Comparison of ENCODE assay signal across 9 mouse cellular contexts in the genomic region with DNA sequence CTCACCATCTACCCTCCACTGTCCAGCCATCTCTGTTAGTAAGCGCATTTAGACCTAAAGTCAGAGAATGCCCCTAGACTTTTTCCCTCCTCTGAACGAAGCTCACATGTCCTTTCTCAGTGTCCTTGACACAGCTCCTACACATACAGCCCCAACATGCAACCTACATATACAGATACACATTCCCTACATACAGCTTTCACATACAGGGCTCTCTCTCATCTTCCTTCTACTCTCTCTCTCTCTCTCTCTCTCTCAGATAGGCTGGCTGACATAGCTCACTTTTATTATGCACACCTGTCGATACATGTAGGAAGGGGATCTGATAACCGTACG. TPM values are rescaled to one million over a fixed set of nuclear protein-coding genes. Genes with fewer than 3 reads are reported as not detected.
DNase-seq lines count a peak whose midpoint lies in the region; ATAC-seq and TF ChIP-seq lines count a peak whose summit lies in the region.
"Had no signal": no experiment of that assay in that cellular context is flagged by ENCODE, and none has a peak within 500 bp of the region (broad histone marks: within the 10 kb centered on the region; RNA-seq: fewer than 3 reads in every experiment).

No protein-coding gene starts in this region.

- H3K27ac ChIP-seq in heart, embryonic 12.5 days (ENCODE audit: poor library complexity, severe bottlenecking) = no peak overlapping the region
- no peak overlapping the region for H3K27ac ChIP-seq in forebrain, embryonic 15.5 days (replicated peaks)
- H3K27ac ChIP-seq in liver, embryonic 16.5 days (ENCODE audit: low read length) = no peak overlapping the region

- ATAC-seq in heart, embryonic 12.5 days (ENCODE audit: insufficient number of reproducible peaks, low FRiP score) = no peak
- peak; percentile 38 for ATAC-seq in forebrain, embryonic 15.5 days (replicated peaks)
- no peak for ATAC-seq in liver, embryonic 16.5 days (ENCODE audit: low read depth)
- no peak for ATAC-seq in granulocyte monocyte progenitor cell, adult 5-6 weeks (replicated peaks; ENCODE audit: poor library complexity, severe bottlenecking)
- ATAC-seq in megakaryocyte progenitor cell, adult 5-6 weeks (replicated peaks; ENCODE audit: poor library complexity) = no peak

- peak overlapping the region; percentile 73 for H3K4me2 ChIP-seq in heart, embryonic 12.5 days
- H3K4me2 ChIP-seq in forebrain, embryonic 15.5 days (replicated peaks) = peak overlapping the region; percentile 62
- peak overlapping the region; percentile 61 for H3K4me2 ChIP-seq in liver, embryonic 16.5 days (ENCODE audit: low read depth, low read length)

- H3K4me1 ChIP-seq in heart, embryonic 12.5 days (replicated peaks) = peaks cover 12% of the 10 kb centered on the region; the same call in 1 of the 2 replicates
- peaks cover 18% of the 10 kb centered on the region for H3K4me1 ChIP-seq in E14TG2a.4 (replicated peaks; ENCODE audit: low read depth, low read length)
- H3K4me1 ChIP-seq in forebrain, embryonic 15.5 days = peaks cover 18% of the 10 kb centered on the region
- no peaks in the 10 kb centered on the region for H3K4me1 ChIP-seq in liver, embryonic 16.5 days (ENCODE audit: control insufficient read depth, low read depth, low read length)

- peak overlapping the region; percentile 83 for H3K4me3 ChIP-seq in heart, embryonic 12.5 days
- peak overlapping the region; percentile 90 for H3K4me3 ChIP-seq in E14TG2a.4 (replicated peaks; ENCODE audit: low read length)
- H3K4me3 ChIP-seq in forebrain, embryonic 15.5 days = peak overlapping the region; percentile 58
- H3K4me3 ChIP-seq in liver, embryonic 16.5 days (ENCODE audit: low read depth, low read length) = peak overlapping the region; percentile 69

- DNase-seq in heart, postnatal 4 days = no peak
- DNase-seq in cerebellum, postnatal 36 days = no peak

- no peak for TF ChIP-seq CTCF in E14TG2a.4 (conservative IDR thresholded peaks at IDR 0.05; ENCODE audit: low read length)

- 40% methylated on average over 5 of the region's 5 CpGs for WGBS in heart, embryonic 12.5 days
- WGBS in forebrain, embryonic 15.5 days = 40% methylated on average over 5 of the region's 5 CpGs
- WGBS in liver, embryonic 16.5 days (ENCODE audit: insufficient replicate concordance) = 36% methylated on average over 5 of the region's 5 CpGs

- no peaks in the 10 kb centered on the region for H3K27me3 ChIP-seq in heart, embryonic 12.5 days (replicated peaks)
- peaks cover 37% of the 10 kb centered on the region for H3K27me3 ChIP-seq in E14TG2a.4 (ENCODE audit: insufficient read depth, low read length)
- H3K27me3 ChIP-seq in forebrain, embryonic 15.5 days = no peaks in the 10 kb centered on the region
- peaks cover 28% of the 10 kb centered on the region for H3K27me3 ChIP-seq in liver, embryonic 16.5 days (ENCODE audit: control insufficient read depth, insufficient read depth, low read depth, low read length)

- peak overlapping the region; percentile 89 for H3K9ac ChIP-seq in heart, embryonic 12.5 days
- peak overlapping the region; percentile 66 for H3K9ac ChIP-seq in forebrain, embryonic 15.5 days (replicated peaks)
- H3K9ac ChIP-seq in liver, embryonic 16.5 days (ENCODE audit: low read depth, low read length) = peak overlapping the region; percentile 69; the same call in 1 of the 2 replicates

- no peaks in the 10 kb centered on the region for H3K36me3 ChIP-seq in heart, embryonic 12.5 days
- H3K36me3 ChIP-seq in E14TG2a.4 (ENCODE audit: insufficient read depth, low read length) = no peaks in the 10 kb centered on the region
- H3K36me3 ChIP-seq in forebrain, embryonic 15.5 days = no peaks in the 10 kb centered on the region
- H3K36me3 ChIP-seq in liver, embryonic 16.5 days (ENCODE audit: control insufficient read depth, insufficient read depth) = no peaks in the 10 kb centered on the region
- H3K36me3 ChIP-seq: G1E had no signal

- H3K9me3 ChIP-seq in heart, embryonic 12.5 days (replicated peaks) = no peaks in the 10 kb centered on the region
- H3K9me3 ChIP-seq in E14TG2a.4 (ENCODE audit: low read length) = no peaks in the 10 kb centered on the region
- H3K9me3 ChIP-seq in forebrain, embryonic 15.5 days = no peaks in the 10 kb centered on the region
- H3K9me3 ChIP-seq in liver, embryonic 16.5 days (replicated peaks; ENCODE audit: control insufficient read depth, low read length) = no peaks in the 10 kb centered on the region
- H3K9me3 ChIP-seq: G1E had no signal

RNA-seq across cellular contexts. Expression of gene Aldh5a1, which starts 0.7 kb away (rescaled TPM):
- 13.3 and 13.8 TPM in 2 replicates for polyA plus RNA-seq in heart, embryonic 12.5 days (2016; fragmentation: Nextera tagmentation; extraction: Ambion mirVana)
- total RNA-seq in heart, postnatal 4 days (2021) = 10 to 100 TPM; 22.8 to 24.5 TPM
- polyA plus RNA-seq in forebrain, embryonic 15.5 days (2015; fragmentation: Nextera tagmentation; extraction: Ambion mirVana) = 7.2 and 8.1 TPM in 2 replicates
- polyA plus RNA-seq in liver, embryonic 16.5 days (2015; fragmentation: Nextera tagmentation; extraction: Ambion mirVana) = 3.7 and 4.3 TPM in 2 replicates
- total RNA-seq in granulocyte monocyte progenitor cell, adult 5-6 weeks (2014; fragmentation: Nextera tagmentation) = 1.5 TPM in 2 replicates
- total RNA-seq in granulocyte monocyte progenitor cell, adult 5-6 weeks (2017) = 2.6 and 3.1 TPM in 2 replicates
- 1.2 and 2.3 TPM in 2 replicates for total RNA-seq in megakaryocyte progenitor cell, adult 5-6 weeks (2015)
- total RNA-seq in megakaryocyte progenitor cell, adult 5-6 weeks (2017) = 1.6 and 2.4 TPM in 2 replicates
- polyA plus RNA-seq: G1E had no signal

RNA-seq across cellular contexts. Expression of gene Gpld1, which starts 6.2 kb away (rescaled TPM):
- polyA plus RNA-seq in heart, embryonic 12.5 days (2016; fragmentation: Nextera tagmentation; extraction: Ambion mirVana) = 0.15 and 0.24 TPM in 2 replicates
- under 1 TPM; 0.52 to 0.55 TPM for total RNA-seq in heart, postnatal 4 days (2021)
- polyA plus RNA-seq in forebrain, embryonic 15.5 days (2015; fragmentation: Nextera tagmentation; extraction: Ambion mirVana) = 0.63 and 1.5 TPM in 2 replicates
- polyA plus RNA-seq in liver, embryonic 16.5 days (2015; fragmentation: Nextera tagmentation; extraction: Ambion mirVana) = 20.5 and 24.5 TPM in 2 replicates
- total RNA-seq in granulocyte monocyte progenitor cell, adult 5-6 weeks (2014; fragmentation: Nextera tagmentation) = 0.43 TPM in 1 of 2 replicates, not detected in the other
- 0.17 and 0.52 TPM in 2 replicates for total RNA-seq in granulocyte monocyte progenitor cell, adult 5-6 weeks (2017)
- 0.07 and 0.27 TPM in 2 replicates for total RNA-seq in megakaryocyte progenitor cell, adult 5-6 weeks (2015)
- total RNA-seq in megakaryocyte progenitor cell, adult 5-6 weeks (2017) = 0.29 and 0.68 TPM in 2 replicates

Comparison
In these comparisons a context has a peak if more than half of its experiments do, and no peak if none do; other contexts are left out.
1. RNA of gene Aldh5a1, which starts 0.7 kb away (total RNA-seq): 22.8 to 24.5 TPM in heart, postnatal 4 days; 1.5 to 3.1 TPM in granulocyte monocyte progenitor cell, adult 5-6 weeks and 1.2 to 2.4 TPM in megakaryocyte progenitor cell, adult 5-6 weeks; every median in the first group is over 4 times any median in the second.
2. Peak in every context shown above with its lines, with median percentiles within 50 percentile points of each other: H3K4me2 ChIP-seq, H3K4me3 ChIP-seq and H3K9ac ChIP-seq.